Mouse (Mus musculus): ENCODE data around the gene Adgre5.

DNA sequence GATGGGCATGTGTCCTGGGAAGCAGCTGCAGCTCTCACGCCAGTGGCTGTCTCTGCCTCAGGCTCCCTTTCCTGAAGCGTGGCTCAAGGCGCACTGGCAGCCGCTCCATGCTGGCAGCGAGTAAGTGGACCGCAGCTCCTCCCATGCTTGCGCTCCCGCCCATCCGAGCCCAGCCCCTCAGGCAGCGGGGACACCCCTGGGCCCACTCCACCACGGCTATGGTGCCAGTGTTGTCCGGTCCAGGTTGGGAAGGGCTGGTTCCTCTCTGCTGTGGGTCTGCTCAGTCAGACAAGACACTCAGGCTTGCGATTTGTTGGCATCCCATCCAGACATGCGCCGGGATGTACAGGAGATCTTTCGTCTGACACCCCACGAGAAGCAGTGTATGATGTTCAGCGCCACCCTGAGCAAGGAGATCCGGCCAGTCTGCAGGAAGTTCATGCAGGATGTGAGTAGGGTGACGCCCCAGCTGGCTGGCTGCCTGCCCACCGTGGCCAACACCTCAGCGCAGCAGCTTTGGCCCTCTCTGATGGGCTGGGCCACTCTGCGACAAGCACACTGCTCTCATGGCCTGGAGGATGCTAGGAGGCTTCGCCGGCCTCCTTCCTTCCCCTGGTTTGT is 19.6 kb downstream of the Adgre5 start:
- TF ChIP-seq CTCF (conservative IDR thresholded peaks at IDR 0.05; ENCODE audit: low read length) (no peak), NANOG (IDR thresholded peaks at IDR 0.05; ENCODE audit: borderline replicate concordance, low read length) (no peak), POU5F1 (IDR thresholded peaks at IDR 0.05; ENCODE audit: borderline replicate concordance, low read length) (no peak)
